Mouse (Mus musculus): ENCODE results near the gene Ppp2r5c.

Gene Ppp2r5c

DNA sequence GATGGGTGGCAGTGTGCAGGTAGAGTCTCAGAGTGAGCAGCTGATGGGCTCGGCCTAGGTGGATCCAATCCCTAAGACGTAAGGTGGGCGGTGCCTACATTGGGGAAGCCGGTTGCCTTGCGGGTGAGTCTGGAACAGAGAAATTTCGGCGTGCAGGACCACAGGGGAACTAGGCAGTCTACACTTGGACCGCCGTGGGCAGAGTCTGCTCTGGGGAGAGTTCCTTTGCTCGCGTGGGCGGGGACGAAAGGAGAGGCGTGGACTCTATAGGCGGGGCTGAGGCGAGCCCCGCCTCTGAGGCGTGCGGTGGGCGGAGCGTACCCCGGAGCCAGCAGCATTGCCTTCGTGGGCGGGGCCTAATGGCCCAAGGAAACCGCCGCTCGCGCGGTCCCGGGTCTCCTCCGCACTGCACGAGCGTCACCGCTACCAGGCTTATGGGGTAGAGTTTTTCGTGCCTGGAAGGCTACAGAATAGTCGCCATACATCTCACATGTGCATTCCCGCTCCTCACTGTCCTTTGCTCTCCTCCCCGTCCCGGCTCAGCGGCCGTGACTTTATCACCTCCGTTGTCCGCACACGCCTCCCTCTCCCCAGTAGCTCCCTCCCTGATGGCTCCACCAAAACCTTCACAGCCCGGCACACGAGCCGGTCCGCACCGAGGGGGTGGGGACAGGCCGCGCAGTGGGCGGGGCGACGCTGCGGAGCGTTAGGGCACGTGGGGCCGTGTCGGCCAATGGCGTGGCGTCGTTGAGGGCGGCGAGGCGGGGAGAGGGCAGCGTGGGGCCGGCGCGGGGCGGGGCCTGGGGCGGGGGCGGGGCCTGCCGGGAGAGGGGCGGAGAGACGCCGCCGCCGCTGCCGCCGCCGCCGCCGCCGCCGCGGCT lies at the start of gene Ppp2r5c:
Gene Ppp2r5c (plus strand): TSS at position 831 of the 881 bp plus-strand sequence.
- DNase-seq (ENCODE audit: extremely low spot score, low spot score) = peak; percentile 94

DNA sequence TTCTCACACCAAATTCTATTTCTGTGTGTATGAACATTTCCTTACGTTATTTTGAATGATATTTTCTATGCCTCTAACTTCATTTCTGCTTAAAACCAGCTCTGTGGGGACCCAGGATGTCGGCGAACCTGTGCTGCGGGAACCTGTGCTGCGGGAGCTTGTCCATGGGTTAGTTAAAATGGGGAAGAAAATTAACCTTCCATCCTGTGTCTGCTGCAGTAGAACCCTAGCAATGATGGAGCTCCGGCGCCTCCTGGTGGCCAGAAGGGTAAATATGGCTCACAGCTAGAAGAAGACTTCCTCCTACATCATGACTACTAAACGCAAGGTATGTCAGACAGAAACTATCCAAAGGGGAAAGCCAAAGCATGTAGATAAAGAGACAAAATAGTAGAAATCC lies 48.6 kb upstream of the Ppp2r5c start:
- peak; percentile 78 for DNase-seq (ENCODE audit: extremely low spot score, low spot score)

DNA sequence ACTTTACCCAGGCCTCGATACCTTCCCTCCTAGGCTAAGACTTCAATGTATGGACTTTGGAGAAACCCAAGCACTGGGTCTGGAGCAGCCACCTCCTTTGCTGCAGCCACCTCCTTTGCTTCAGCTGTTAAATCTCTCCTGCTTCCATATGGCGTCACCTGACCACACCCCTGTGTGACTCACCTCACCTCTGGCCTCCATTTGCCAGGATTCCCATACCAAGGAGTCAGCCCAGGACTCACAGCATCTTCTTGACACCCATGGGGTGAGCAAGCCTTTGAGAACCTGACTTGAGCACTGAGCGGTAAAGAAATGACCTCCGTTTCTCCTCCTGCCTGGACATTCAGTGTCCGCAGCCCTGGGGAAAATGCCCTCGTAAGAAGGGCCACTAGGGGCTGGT lies 47.8 kb upstream of the Ppp2r5c start:
- DNase-seq (ENCODE audit: extremely low spot score, low spot score) = no peak

DNA sequence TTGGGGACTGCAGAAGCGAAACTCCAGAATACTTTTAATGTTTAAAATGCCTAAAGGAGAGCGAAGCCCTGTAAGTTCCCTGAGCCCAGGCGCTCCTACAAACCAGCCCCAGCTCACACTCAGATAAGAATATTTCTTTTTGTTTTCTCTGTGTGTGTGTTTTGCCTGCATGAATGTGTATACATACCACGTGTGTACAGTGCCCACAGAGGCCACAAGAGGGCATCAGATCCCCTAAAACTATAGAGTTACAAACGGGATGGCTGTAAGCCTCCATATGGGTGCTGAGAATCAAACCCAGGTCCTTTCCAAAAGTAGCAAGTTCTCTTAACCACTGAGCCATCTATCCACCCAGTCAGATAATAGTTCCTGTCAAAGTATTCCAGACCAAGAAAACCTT lies 46.0 kb upstream of the Ppp2r5c start:
- DNase-seq (ENCODE audit: extremely low spot score, low spot score) = no peak

DNA sequence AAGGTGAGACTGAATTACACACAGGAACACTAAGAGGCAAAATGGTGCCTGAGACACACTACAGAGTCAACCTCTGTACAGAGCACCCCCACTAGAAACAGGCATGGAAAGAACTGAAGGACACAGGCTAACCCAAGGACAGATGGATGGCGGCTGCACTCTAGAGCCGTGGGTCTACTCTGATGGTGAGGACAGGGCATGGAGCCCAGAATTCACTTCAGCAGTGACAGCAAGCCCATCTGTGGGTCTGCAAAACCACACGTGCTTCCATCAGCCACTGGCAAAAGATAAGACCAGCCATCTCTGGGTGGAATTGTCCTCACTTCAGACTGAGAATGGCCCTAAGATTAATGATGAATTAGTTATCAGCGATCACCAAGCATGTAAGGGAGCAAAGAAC lies 45.0 kb upstream of the Ppp2r5c start:
- no peak for DNase-seq (ENCODE audit: extremely low spot score, low spot score)

DNA sequence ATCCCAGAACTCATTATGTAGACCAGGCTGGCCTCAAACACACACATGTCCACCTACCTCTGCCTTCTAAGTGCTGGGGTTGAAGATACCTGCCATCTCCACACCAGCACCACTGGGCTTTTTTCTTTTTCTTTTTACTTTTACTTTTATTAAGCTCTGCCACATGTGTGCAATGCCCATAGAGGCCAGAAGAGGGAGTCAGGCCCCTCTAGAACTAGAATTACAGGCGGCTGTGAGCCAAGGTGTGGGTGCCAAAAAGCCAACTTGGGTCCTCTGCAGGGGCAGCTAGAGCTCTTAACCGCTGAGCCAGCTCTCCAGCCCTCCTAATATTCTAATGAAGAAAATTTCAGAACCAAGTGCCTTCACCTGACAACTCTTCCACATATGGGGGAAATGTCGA lies 30.7 kb upstream of the Ppp2r5c start:
- DNase-seq (ENCODE audit: extremely low spot score, low spot score) = no peak

DNA sequence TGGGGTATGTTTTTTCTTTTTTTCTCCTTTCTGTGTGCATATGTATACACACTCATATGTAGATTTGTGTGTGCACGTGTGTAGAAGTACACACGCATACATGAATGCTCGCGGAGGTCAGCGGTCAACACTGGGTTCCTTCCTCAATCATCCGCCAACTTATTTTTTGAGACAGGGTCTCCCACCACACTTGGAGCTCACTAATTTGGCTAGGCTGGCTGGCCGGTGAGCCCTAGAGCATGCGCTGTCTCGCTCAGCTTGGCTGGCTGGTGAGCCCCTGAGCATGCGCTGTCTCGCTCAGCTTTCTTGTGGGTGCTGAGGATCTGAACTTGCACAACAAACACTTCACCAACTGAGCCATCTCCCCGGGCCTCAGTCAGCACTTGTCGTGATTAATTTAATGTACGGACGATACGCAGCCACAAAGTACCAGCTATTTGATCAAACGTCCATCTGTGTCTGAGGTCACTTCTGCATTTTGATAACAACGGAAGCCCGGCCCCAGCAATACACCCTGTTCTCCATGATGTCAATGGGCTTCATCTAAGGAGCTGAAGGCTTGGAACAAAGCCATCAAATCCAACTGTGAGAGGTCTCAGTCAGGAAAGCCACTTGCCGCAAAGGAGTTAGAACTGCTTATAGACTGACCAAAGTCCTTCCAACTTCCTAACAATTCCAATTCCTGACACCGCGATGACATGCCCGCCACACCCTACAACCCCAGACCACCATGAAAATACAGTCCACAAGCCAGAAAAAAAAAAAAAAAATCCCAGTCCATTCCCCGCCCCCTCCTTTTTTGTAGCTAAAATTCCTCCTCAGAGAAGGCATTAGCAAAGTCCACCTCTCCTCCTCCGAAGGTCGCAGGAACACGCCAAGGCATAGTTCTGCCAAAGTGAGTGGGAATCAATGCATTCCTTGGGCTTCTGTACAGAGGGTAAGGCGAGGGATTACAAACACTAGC lies 29.6 kb upstream of the Ppp2r5c start:
- no peak for DNase-seq (ENCODE audit: extremely low spot score, low spot score)

DNA sequence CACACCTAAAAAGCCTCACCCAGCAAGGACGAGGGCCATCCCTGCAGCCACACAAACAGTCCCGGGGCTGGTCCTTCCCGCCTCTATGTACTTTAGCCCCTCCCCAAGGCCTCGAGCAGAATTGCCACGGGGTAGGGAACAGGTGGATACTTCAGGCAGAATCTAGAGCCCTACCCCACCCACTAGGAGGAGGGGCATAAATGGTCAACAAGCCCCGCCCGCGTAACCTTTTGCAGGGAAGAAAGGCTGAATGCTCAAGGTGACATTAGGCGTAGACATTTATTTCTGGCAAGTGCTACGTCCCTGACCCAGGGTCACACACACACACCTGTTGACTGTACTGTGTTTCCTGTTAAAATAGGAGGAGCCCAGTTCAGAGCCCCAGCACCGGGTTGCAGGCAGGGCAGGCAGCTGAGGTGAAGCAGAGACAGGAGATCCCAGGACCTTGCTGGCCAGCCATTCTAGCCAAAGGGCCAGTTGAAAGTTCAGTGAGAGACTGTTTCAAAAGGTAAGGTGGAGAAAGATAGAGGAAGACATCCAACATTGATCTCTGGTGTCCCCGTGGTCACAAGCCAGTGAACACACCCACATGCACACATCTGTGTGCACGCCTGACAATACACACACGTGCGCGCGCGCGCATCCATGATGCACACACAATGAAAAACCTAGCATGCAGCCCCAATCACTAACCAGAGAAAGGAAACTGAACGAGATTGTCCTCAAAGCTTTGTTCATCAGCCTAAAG lies 28.8 kb upstream of the Ppp2r5c start:
- DNase-seq (ENCODE audit: extremely low spot score, low spot score) = no peak

DNA sequence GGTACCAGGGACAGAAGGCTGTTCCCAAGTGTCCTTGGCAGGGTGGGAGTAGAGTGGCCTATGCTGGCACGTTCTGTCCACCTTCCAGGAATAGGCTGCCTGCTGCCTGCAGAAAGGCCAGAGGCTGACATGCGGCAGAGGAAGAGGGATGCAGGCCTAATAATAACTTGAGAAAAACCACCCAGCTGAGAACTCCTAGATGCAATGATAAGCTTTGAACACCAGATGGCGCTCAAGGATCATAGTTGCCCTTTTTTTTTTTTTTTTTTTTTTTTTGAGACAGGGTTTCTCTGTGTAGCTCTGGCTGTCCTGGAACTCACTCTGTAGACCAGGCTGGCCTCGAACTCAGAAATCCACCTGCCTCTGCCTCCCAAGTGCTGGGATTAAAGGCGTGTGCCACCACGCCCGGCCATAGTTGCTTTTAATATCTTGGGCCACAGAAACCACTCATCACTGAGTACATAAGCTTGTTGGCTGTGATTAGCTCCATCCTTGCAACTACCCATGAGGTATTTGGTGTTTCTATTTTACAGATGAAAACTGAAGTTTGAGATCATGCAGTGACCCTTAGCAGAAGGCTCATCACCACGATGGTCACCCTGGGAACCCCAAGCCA lies 28.1 kb upstream of the Ppp2r5c start:
- DNase-seq (ENCODE audit: extremely low spot score, low spot score) = peak; percentile 52

DNA sequence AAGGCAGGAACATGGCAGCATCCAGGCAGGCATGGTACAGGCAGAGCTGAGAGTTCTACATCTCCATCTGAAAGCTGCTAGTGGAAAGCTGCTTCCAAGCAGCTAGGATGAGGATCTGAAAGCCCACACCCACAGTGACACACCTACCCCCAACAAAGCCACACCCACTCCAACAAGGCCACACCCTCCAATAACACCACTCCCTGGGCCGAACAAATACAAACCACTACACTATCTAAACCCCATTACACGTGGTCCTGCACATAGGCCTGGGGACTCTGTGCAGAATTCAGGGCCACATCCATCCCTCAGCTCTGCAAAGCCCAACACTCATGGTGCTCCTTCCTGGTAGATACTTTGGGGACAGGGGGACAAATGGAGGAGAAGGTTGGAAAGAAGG lies 27.0 kb upstream of the Ppp2r5c start:
- no peak for DNase-seq (ENCODE audit: extremely low spot score, low spot score)

DNA sequence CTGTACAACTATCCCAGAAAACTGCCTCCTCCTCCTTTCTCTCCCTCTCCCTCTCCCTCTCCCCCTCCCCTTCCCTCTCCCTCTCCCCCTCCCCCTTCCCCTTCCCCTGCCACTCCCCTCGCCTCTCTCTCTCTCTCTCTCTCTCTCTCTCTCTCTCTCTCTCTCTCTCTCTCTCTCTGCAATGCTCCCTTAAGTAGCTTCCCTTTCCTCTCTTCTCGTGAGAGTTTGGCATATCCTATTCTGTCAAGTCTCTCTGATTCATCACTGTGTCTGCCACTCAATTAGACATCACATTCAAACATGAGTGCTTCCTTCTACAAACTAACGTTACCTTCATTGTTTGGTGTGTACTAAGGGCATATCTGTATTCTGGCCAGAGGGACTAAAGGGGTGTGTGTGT lies 25.6 kb upstream of the Ppp2r5c start:
- no peak for DNase-seq (ENCODE audit: extremely low spot score, low spot score)

DNA sequence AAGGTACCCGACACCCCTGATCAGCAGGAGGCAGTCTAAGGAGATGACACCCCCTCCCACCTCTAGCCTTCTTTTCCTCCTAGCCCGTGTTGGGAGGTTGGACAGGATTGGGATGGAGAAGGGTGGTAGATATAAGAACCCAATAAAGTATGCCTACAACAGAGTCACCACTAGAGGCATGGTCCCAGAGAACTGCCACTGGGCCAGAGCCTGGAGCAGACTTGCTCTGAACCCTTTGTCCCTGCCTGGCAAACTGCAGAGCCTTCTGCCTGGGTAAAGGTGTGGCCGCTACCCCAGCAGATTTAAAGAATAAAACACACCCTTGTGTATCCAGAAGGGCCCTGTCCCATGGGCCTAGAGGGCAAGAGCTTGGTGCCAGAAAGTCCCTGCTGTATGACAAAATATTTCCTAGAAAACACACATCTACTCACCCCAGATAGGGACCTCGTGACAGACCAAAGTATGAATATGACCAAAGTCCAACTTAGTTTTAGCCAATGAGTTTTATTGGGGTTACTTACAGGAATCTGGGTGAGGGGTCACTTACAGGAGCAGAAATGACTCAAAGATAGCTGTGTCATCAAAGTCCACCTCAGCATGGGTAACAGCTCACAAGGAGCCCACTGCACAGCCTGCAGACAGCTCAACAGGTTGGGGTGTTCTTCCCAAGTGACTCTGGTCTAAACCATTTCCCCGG lies 22.8 kb upstream of the Ppp2r5c start:
- DNase-seq (ENCODE audit: extremely low spot score, low spot score) = no peak

DNA sequence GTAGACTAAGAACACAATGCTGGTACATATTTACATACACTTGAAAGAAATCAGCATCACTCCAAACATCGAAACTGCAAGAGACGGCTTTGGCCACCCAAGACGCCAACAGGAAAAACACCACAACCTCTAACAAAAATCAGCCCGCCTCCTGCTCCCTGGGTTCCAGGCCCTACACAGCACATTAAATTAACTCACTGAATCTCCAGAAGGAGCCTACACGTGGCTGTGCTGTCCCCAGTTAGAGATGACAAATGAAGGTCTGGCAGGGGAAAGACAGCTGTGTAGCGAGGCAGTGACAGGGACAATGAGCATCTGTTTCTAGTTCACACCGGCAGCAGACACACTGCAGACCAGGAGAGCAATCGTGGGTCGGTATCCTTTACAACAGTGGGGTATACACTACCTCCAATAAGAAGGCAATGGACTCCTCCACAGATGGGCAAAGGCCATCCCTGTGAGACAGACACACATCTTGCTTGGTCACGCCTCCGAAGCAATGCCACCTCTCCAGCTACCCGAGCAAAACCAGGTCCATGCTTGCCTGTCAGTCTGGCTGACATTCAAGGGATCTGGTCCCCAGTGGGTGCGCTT lies 20.4 kb upstream of the Ppp2r5c start:
- DNase-seq (ENCODE audit: extremely low spot score, low spot score) = no peak

DNA sequence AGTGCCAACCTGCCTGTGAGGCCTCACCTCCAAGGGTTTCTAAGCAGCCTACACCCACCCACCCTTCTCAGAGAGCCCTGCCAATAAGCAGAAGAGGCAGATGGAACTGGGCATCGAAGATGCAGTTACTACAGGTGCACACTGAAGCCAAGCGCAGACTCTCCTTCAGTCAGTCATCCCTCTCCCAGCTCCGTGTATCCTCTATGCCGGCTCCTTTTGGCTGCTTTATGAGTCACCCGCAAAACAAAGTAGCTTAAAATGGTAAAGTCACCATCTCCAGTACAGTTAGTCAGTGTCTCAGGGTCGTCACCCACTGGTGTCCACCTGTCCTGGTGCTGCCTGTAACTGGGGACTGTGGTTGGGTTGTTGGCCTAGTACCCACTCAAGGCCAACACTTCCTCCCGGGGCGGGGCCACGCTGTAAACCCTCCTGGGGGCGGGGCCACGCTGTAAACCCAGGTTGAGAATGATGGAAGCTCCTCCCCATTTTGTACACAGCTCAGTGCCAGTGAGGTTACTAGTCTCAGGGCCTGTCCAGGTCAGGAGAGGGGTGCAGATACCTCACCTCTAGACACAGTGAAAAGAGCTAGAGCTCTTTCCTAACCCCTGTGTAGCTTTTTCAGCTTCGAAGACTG lies 17.5 kb upstream of the Ppp2r5c start:
- no peak for DNase-seq (ENCODE audit: extremely low spot score, low spot score)

DNA sequence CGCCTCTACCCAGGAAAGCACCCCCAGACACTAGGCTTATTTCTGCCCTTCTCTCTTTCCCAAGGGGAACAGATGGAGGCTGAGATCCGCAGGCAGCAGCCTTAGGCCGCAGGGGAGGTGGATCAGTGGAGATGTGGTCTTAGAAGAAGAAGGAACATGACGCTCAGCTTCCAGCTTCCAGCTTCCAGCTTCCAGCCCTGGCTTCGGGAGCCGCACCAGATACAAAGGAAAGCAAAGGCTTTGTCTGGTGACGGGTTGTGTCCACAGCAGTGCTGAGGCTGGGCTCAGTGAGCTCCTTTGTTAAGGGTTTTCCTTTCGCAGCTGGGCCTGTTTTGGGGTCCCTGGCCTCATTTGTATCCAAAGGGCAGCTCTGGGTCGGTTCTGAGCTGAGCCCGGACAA lies 16.9 kb upstream of the Ppp2r5c start:
- DNase-seq (ENCODE audit: extremely low spot score, low spot score) = no peak

DNA sequence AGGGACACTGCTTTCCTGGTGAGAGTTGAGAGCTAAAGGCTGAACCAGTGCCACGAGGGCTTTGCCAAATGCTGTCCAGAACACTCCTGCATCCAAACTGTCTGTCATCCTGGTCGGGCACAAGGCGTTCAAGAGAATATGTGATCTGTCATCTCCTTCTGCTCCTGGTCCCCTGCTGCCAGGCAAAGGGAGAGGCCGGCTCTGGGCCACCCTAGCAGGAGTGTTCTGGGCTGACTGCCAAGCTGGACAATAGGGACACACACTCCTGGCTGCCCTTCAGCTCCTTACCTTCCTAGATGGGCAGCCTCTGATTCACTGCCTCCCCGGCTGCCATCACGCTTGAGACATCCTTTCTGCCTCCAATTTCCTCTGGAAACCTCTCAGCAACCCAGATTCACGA lies 15.1 kb upstream of the Ppp2r5c start:
- no peak for DNase-seq (ENCODE audit: extremely low spot score, low spot score)

DNA sequence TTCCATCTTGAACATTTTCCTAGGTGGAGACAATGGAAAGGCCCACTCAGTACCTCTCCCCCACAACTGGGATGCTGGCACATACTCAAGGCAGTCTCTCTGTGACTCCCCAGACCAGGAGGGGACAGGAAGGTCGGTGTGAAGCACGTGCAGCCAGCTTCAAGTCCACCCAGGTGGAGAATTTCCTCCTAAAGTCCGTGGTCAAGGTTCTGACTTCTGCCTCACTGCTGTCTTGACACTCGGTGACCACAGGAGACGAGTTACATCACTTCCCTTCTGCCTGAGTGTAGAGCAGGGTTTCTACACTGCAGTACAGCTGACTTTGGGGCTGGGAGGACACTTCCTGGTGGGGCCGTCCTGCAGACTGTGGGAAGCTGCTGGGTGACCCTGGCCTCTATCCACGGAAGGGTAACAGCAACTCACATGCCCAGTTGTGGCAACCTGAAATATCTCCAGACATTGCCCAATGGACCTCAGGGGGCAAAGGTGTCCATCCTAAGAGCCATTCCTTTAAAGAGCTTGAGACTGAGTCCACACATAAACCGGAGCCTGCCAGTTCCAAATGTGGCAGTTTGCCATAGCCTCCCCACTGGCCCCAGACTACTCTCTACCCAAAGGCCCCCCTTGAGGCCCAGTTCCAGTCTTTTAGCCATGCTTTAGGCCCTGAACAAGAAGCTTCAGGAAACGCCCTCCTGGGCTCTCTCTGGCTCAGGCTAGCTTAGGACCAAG lies 10.1 kb upstream of the Ppp2r5c start:
- no peak for DNase-seq (ENCODE audit: extremely low spot score, low spot score)

DNA sequence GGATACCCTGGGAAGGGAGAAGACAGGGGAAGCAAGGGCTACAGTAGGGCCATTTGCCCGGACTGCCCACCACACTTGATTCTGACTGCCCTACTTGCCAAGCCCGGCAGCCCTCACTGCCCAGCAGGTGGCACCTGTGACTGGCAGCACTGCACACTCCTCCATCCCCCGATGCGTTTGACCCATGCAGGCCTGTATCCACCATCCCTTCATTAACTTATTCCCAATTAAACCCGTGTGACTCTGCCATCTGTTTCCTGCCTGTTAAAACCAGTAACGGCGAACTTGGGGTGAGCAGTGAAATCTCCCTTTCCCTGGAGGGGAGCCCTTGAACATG lies 9.6 kb upstream of the Ppp2r5c start:
- DNase-seq (ENCODE audit: extremely low spot score, low spot score) = no peak

DNA sequence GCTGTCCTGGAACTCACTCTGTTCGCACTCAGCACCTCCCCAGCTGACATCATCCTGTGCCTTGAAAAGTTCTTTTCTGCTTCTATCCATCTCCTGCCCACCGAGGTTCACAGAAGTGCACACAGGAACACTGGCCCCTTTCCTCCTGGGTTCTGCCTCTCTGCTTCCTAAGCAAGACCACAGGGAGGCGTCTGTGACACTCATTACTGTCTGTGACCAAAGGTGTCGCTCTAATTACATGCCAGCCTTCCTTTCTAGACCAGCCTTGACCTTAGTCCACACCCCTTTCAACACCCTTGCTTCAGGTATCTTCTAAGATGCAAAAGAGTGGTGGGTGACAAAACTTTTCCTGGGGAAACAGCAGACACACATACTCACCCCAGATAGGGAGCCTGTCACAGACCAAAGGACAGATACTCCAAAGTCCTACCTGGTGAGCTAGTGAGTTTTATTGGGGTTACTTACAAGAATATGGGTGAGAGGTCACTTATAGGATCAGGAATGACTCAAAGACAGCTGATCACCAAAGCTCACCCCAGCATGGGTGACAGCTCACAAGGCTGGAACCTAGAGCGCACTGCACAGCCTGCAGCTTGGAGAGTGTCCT lies 8.4 kb upstream of the Ppp2r5c start:
- DNase-seq (ENCODE audit: extremely low spot score, low spot score) = no peak

Data from neural tube, embryonic 10.5 days (tissue).